Mouse (Mus musculus): ENCODE results near the gene Cdk5. TPM values are rescaled to one million over a fixed set of nuclear protein-coding genes. Genes with fewer than 3 reads are reported as not detected.

Gene Cdk5
- polyA plus RNA-seq, 1 experiment from 2014 or later, result 95.9 TPM

- no peaks in the 10 kb centered on the region for H3K9me3 ChIP-seq
- 3% methylated on average over 33 of the region's 34 CpGs for WGBS
Observed at GRCm38 (mm10) chr5:24447624-24448298, 24.4 kb upstream of the Cdk5 start, which contains the start of gene Tmub1. Gene Tmub1 (minus strand): TSS chr5:24447854.

GRCm38 (mm10) chr5:24446630-24447029 lies 23.3 kb upstream of the Cdk5 start:
- no peak for ATAC-seq
- H3K9me3 ChIP-seq, result no peaks in the 10 kb centered on the region
- peaks cover 44% of the 10 kb centered on the region for H3K4me1 ChIP-seq (replicated peaks)
- peak overlapping the region; percentile 90 for H3K4me2 ChIP-seq (replicated peaks)
- peaks cover 10% of the 10 kb centered on the region; the same call in 1 of the 2 replicates for H3K27me3 ChIP-seq
- H3K36me3 ChIP-seq, result peaks cover 23% of the 10 kb centered on the region
- no peak overlapping the region for H3K27ac ChIP-seq
- 90% methylated on average over 7 of the region's 7 CpGs for WGBS
- no peak overlapping the region for H3K9ac ChIP-seq (replicated peaks)
- H3K4me3 ChIP-seq (replicated peaks), result 0 out of 2 replicates have a peak overlapping the region, but pooled peaks have one; percentile 72

More at GRCm38 (mm10) chr5:24447624-24448298, 24.4 kb upstream of the Cdk5 start, which contains the start of gene Tmub1:
- peak within 1 kb of the TSS; percentile 72 for H3K4me3 ChIP-seq (replicated peaks)
- peak; percentile 62 for ATAC-seq
- H3K36me3 ChIP-seq, result peaks cover 11% of the 10 kb centered on the region
- H3K27me3 ChIP-seq, result peaks cover 10% of the 10 kb centered on the region; the same call in 1 of the 2 replicates
- peak within 1 kb of the TSS; percentile 90 for H3K4me2 ChIP-seq (replicated peaks)
- peak within 1 kb of the TSS; percentile 72 for H3K27ac ChIP-seq
- peaks cover 44% of the 10 kb centered on the region for H3K4me1 ChIP-seq (replicated peaks)
- H3K9ac ChIP-seq (replicated peaks), result peak within 1 kb of the TSS; percentile 80

- peak overlapping the region; percentile 98 for H3K9ac ChIP-seq (replicated peaks)
- H3K36me3 ChIP-seq, result peaks cover 33% of the 10 kb centered on the region
- H3K27ac ChIP-seq, result peak overlapping the region; percentile 91
- WGBS, result 59% methylated on average over 20 of the region's 20 CpGs
- H3K4me3 ChIP-seq (replicated peaks), result peak overlapping the region; percentile 94
- peak; percentile 5 for ATAC-seq
- peaks cover 10% of the 10 kb centered on the region; the same call in 1 of the 2 replicates for H3K27me3 ChIP-seq
- H3K4me2 ChIP-seq (replicated peaks), result peak overlapping the region; percentile 95
- no peaks in the 10 kb centered on the region for H3K9me3 ChIP-seq
- H3K4me1 ChIP-seq (replicated peaks), result peaks cover 37% of the 10 kb centered on the region
Observed at GRCm38 (mm10) chr5:24445428-24446080, 22.2 kb upstream of the Cdk5 start.

GRCm38 (mm10) chr5:24444746-24445427 lies 21.6 kb upstream of the Cdk5 start, which contains the start of gene Fastk:
Gene Fastk (minus strand): TSS chr5:24445287.
- under 1% methylated on average over 60 of the region's 60 CpGs for WGBS
- Histone ChIP-seq H3K9ac (replicated peaks) (peak within 1 kb of the TSS; percentile 98), H3K36me3 (peaks cover 40% of the 10 kb centered on the region), H3K4me1 (replicated peaks) (peaks cover 37% of the 10 kb centered on the region), H3K9me3 (no peaks in the 10 kb centered on the region), H3K4me3 (replicated peaks) (peak within 1 kb of the TSS; percentile 94), H3K27me3 (peaks cover 10% of the 10 kb centered on the region; the same call in 1 of the 2 replicates), H3K27ac (peak within 1 kb of the TSS; percentile 91), H3K4me2 (replicated peaks) (peak within 1 kb of the TSS; percentile 95)
- ATAC-seq, result peak; percentile 84

GRCm38 (mm10) chr5:24443927-24444326 lies 20.6 kb upstream of the Cdk5 start:
- H3K27ac ChIP-seq, result no peak overlapping the region
- WGBS, result 89% methylated on average over 12 of the region's 12 CpGs

GRCm38 (mm10) chr5:24443204-24443603 lies 19.9 kb upstream of the Cdk5 start:
- Histone ChIP-seq H3K4me2 (replicated peaks) (no peak overlapping the region), H3K4me3 (replicated peaks) (no peak overlapping the region), H3K36me3 (peaks cover 56% of the 10 kb centered on the region), H3K27me3 (no peaks in the 10 kb centered on the region), H3K4me1 (replicated peaks) (peaks cover 37% of the 10 kb centered on the region), H3K9ac (replicated peaks) (no peak overlapping the region; the same call in 1 of the 2 replicates), H3K9me3 (no peaks in the 10 kb centered on the region), H3K27ac (no peak overlapping the region)
- ATAC-seq, result no peak
- 95% methylated on average over 7 of the region's 7 CpGs for WGBS

More at GRCm38 (mm10) chr5:24443927-24444326, 20.6 kb upstream of the Cdk5 start:
- peak overlapping the region; percentile 94 for H3K4me3 ChIP-seq (replicated peaks)
- H3K36me3 ChIP-seq, result peaks cover 50% of the 10 kb centered on the region
- peak overlapping the region; percentile 98 for H3K9ac ChIP-seq (replicated peaks)
- peaks cover 37% of the 10 kb centered on the region for H3K4me1 ChIP-seq (replicated peaks)
- ATAC-seq, result no peak
- H3K27me3 ChIP-seq, result peaks cover 6% of the 10 kb centered on the region; the same call in 1 of the 2 replicates
- peak overlapping the region; percentile 95 for H3K4me2 ChIP-seq (replicated peaks)
- no peaks in the 10 kb centered on the region for H3K9me3 ChIP-seq

- peaks cover 25% of the 10 kb centered on the region for H3K4me1 ChIP-seq (replicated peaks)
- H3K4me3 ChIP-seq (replicated peaks), result no peak overlapping the region
- 90% methylated on average over 9 of the region's 9 CpGs for WGBS
- H3K27me3 ChIP-seq, result no peaks in the 10 kb centered on the region
- no peak overlapping the region for H3K9ac ChIP-seq (replicated peaks)
- no peak overlapping the region for H3K4me2 ChIP-seq (replicated peaks)
- no peak overlapping the region for H3K27ac ChIP-seq
- no peaks in the 10 kb centered on the region for H3K9me3 ChIP-seq
- ATAC-seq, result no peak
- peaks cover 56% of the 10 kb centered on the region for H3K36me3 ChIP-seq
Observed at GRCm38 (mm10) chr5:24442029-24442428, 18.7 kb upstream of the Cdk5 start.

GRCm38 (mm10) chr5:24441187-24441586 lies 17.9 kb upstream of the Cdk5 start:
- Histone ChIP-seq H3K4me1 (replicated peaks) (peaks cover 19% of the 10 kb centered on the region), H3K36me3 (peaks cover 59% of the 10 kb centered on the region), H3K27me3 (no peaks in the 10 kb centered on the region), H3K27ac (no peak overlapping the region), H3K4me2 (replicated peaks) (no peak overlapping the region), H3K9me3 (no peaks in the 10 kb centered on the region), H3K4me3 (replicated peaks) (no peak overlapping the region), H3K9ac (replicated peaks) (no peak overlapping the region)
- WGBS, result 96% methylated on average over 8 of the region's 8 CpGs
- ATAC-seq, result no peak

GRCm38 (mm10) chr5:24433993-24434392 lies 10.7 kb upstream of the Cdk5 start:
- Histone ChIP-seq H3K4me3 (replicated peaks) (no peak overlapping the region), H3K9me3 (no peaks in the 10 kb centered on the region), H3K9ac (replicated peaks) (no peak overlapping the region), H3K27me3 (no peaks in the 10 kb centered on the region), H3K4me2 (replicated peaks) (no peak overlapping the region), H3K4me1 (replicated peaks) (0 out of 2 replicates have a peak, but pooled peaks cover under 1% of the 10 kb centered on the region), H3K36me3 (peaks cover 77% of the 10 kb centered on the region), H3K27ac (no peak overlapping the region)
- WGBS, result 92% methylated on average over 8 of the region's 8 CpGs
- no peak for ATAC-seq

- no peak overlapping the region for H3K4me3 ChIP-seq (replicated peaks)
- H3K9ac ChIP-seq (replicated peaks), result peak overlapping the region; percentile 42
- H3K9me3 ChIP-seq, result no peaks in the 10 kb centered on the region
- 19% methylated on average over 9 of the region's 9 CpGs for whole genome bisulfite sequencing
- peaks cover 11% of the 10 kb centered on the region for H3K27me3 ChIP-seq
- no peak for ATAC-seq
- peaks cover 41% of the 10 kb centered on the region for H3K36me3 ChIP-seq
- no peak overlapping the region for H3K27ac ChIP-seq
- H3K4me1 ChIP-seq (replicated peaks), result peaks cover 48% of the 10 kb centered on the region
- H3K4me2 ChIP-seq (replicated peaks), result 0 out of 2 replicates have a peak overlapping the region, but pooled peaks have one; percentile 74
Observed at GRCm38 (mm10) chr5:24428596-24428995, 5.3 kb upstream of the Cdk5 start.

- H3K36me3 ChIP-seq, result peaks cover 36% of the 10 kb centered on the region
- peaks cover 11% of the 10 kb centered on the region for H3K27me3 ChIP-seq
- peak overlapping the region; percentile 6; the same call in 1 of the 2 replicates for H3K4me3 ChIP-seq (replicated peaks)
- no peaks in the 10 kb centered on the region for H3K9me3 ChIP-seq
- H3K4me2 ChIP-seq (replicated peaks), result peak overlapping the region; percentile 74
- WGBS, result 7% methylated on average over 13 of the region's 15 CpGs
- no peak overlapping the region for H3K27ac ChIP-seq
- ATAC-seq, result no peak
- H3K4me1 ChIP-seq (replicated peaks), result peaks cover 49% of the 10 kb centered on the region
- H3K9ac ChIP-seq (replicated peaks), result peak overlapping the region; percentile 42
Observed at GRCm38 (mm10) chr5:24427981-24428402, 4.7 kb upstream of the Cdk5 start.

All from midbrain, embryonic 13.5 days (tissue).